Comparison of ENCODE assay signal across 11 mouse cellular contexts in genomic region chr19:5071077-5071476, GRCm38 (mm10). TPM values are rescaled to one million over a fixed set of nuclear protein-coding genes. Genes with fewer than 3 reads are reported as not detected.
A peak's percentile ranks its signal among the peaks of the same experiment; 100 is the strongest.
DNase-seq lines count a peak whose midpoint lies in the region; ATAC-seq and TF ChIP-seq lines count a peak whose summit lies in the region.
"Had no signal": no experiment of that assay in that cellular context is flagged by ENCODE, and none has a peak within 500 bp of the region (broad histone marks: within the 10 kb centered on the region; RNA-seq: fewer than 3 reads in every experiment).

No protein-coding gene starts in this region.

- H3K27me3 ChIP-seq in heart, embryonic 15.5 days, result peaks cover 39% of the 10 kb centered on the region
- H3K27me3 ChIP-seq in embryonic facial prominence, embryonic 15.5 days, result peaks cover 6% of the 10 kb centered on the region
- H3K27me3 ChIP-seq in intestine, postnatal 0 days (replicated peaks; ENCODE audit: control insufficient read depth, insufficient read depth, low read length), result peaks cover 33% of the 10 kb centered on the region
- peaks cover 33% of the 10 kb centered on the region for H3K27me3 ChIP-seq in neural tube, embryonic 11.5 days (ENCODE audit: control insufficient read depth, insufficient read depth, low read length)

- 18% methylated on average over 11 of the region's 11 CpGs for WGBS in heart, embryonic 15.5 days
- 11% methylated on average over 11 of the region's 11 CpGs for WGBS in embryonic facial prominence, embryonic 15.5 days
- 18% methylated on average over 11 of the region's 11 CpGs for WGBS in intestine, postnatal 0 days
- 4% methylated on average over 11 of the region's 11 CpGs for WGBS in neural tube, embryonic 11.5 days

- no peak for DNase-seq in heart, adult 8-10 months (ENCODE audit: low spot score)
- no peak for DNase-seq in neural tube, embryonic 11.5 days (ENCODE audit: low spot score)
- DNase-seq in ovary, postnatal 36 days (ENCODE audit: low spot score), result no peak
- DNase-seq in gastrocnemius, postnatal 4 days (ENCODE audit: low spot score in 2 of 2), result no peak
- no peak for DNase-seq in thymus, postnatal 10 days (ENCODE audit: low spot score in 2 of 2)
- DNase-seq: thymus, postnatal 4 days had no signal

- H3K9me3 ChIP-seq in heart, embryonic 15.5 days (replicated peaks), result no peaks in the 10 kb centered on the region
- H3K9me3 ChIP-seq in embryonic facial prominence, embryonic 15.5 days (replicated peaks), result no peaks in the 10 kb centered on the region
- H3K9me3 ChIP-seq in intestine, postnatal 0 days (ENCODE audit: control insufficient read depth), result no peaks in the 10 kb centered on the region
- H3K9me3 ChIP-seq in neural tube, embryonic 11.5 days (ENCODE audit: control insufficient read depth, low read length), result no peaks in the 10 kb centered on the region

- H3K4me1 ChIP-seq in heart, embryonic 15.5 days (replicated peaks), result peaks cover 53% of the 10 kb centered on the region
- H3K4me1 ChIP-seq in embryonic facial prominence, embryonic 15.5 days, result peaks cover 62% of the 10 kb centered on the region
- no peaks in the 10 kb centered on the region for H3K4me1 ChIP-seq in intestine, postnatal 0 days (replicated peaks; ENCODE audit: control insufficient read depth, insufficient read depth, low read length)
- H3K4me1 ChIP-seq in neural tube, embryonic 11.5 days (ENCODE audit: control insufficient read depth, insufficient read depth, low read length), result peaks cover 33% of the 10 kb centered on the region

- peak overlapping the region; percentile 94 for H3K4me2 ChIP-seq in heart, embryonic 15.5 days
- H3K4me2 ChIP-seq in embryonic facial prominence, embryonic 15.5 days (replicated peaks), result peak overlapping the region; percentile 82
- H3K4me2 ChIP-seq in intestine, postnatal 0 days (replicated peaks; ENCODE audit: low read depth), result peak overlapping the region; percentile 65
- peak overlapping the region; percentile 53 for H3K4me2 ChIP-seq in neural tube, embryonic 11.5 days (ENCODE audit: low read depth)

- peak overlapping the region; percentile 51 for H3K4me3 ChIP-seq in heart, embryonic 15.5 days
- H3K4me3 ChIP-seq in embryonic facial prominence, embryonic 15.5 days (replicated peaks), result peak overlapping the region; percentile 70
- H3K4me3 ChIP-seq in intestine, postnatal 0 days (ENCODE audit: low read depth, low read length), result peak overlapping the region; percentile 38
- peak overlapping the region; percentile 31 for H3K4me3 ChIP-seq in neural tube, embryonic 11.5 days (ENCODE audit: low read depth, low read length)

- H3K9ac ChIP-seq in heart, embryonic 15.5 days, result peak overlapping the region; percentile 34; the same call in 1 of the 2 replicates
- peak overlapping the region; percentile 22; the same call in 1 of the 2 replicates for H3K9ac ChIP-seq in embryonic facial prominence, embryonic 15.5 days
- no peak overlapping the region for H3K9ac ChIP-seq in intestine, postnatal 0 days (ENCODE audit: low read depth, low read length)
- H3K9ac ChIP-seq in neural tube, embryonic 11.5 days (ENCODE audit: low read length), result peak overlapping the region; percentile 63

- H3K36me3 ChIP-seq in heart, embryonic 15.5 days, result no peaks in the 10 kb centered on the region
- H3K36me3 ChIP-seq in embryonic facial prominence, embryonic 15.5 days, result no peaks in the 10 kb centered on the region
- no peaks in the 10 kb centered on the region for H3K36me3 ChIP-seq in intestine, postnatal 0 days (ENCODE audit: control insufficient read depth, insufficient read depth)
- H3K36me3 ChIP-seq in neural tube, embryonic 11.5 days (ENCODE audit: control insufficient read depth, insufficient read depth, low read length), result no peaks in the 10 kb centered on the region

- peak overlapping the region; percentile 67 for H3K27ac ChIP-seq in heart, embryonic 15.5 days
- H3K27ac ChIP-seq in embryonic facial prominence, embryonic 15.5 days (replicated peaks), result peak overlapping the region; percentile 98
- no peak overlapping the region for H3K27ac ChIP-seq in intestine, postnatal 0 days (ENCODE audit: low read depth, low read length)
- H3K27ac ChIP-seq in neural tube, embryonic 11.5 days (ENCODE audit: low read depth, low read length), result peak overlapping the region; percentile 84

- TF ChIP-seq CTCF in intestine, postnatal 0 days (IDR thresholded peaks at IDR 0.05; ENCODE audit: low read depth), result no peak

- no peak for ATAC-seq in heart, embryonic 15.5 days (replicated peaks; ENCODE audit: insufficient number of reproducible peaks, insufficient read depth, low FRiP score, low read depth)
- ATAC-seq in embryonic facial prominence, embryonic 15.5 days (ENCODE audit: insufficient number of reproducible peaks, low FRiP score, low TSS enrichment, low read depth), result no peak
- ATAC-seq in intestine, postnatal 0 days, result no peak
- ATAC-seq in neural tube, embryonic 11.5 days (ENCODE audit: insufficient read depth, low FRiP score, low TSS enrichment), result no peak

RNA-seq across cellular contexts. Expression of gene Cd248, which starts 3.2 kb away (rescaled TPM):
- polyA plus RNA-seq in heart, embryonic 15.5 days (2015; fragmentation: Nextera tagmentation; extraction: Ambion mirVana), result 18.1 and 39.3 TPM in 2 replicates
- total RNA-seq in heart, adult 8-10 months (2022), result 1 to 10 TPM; 6.8 to 9.3 (median 8.7) TPM
- polyA plus RNA-seq in embryonic facial prominence, embryonic 15.5 days (2015; fragmentation: Nextera tagmentation; extraction: Ambion mirVana), result 131 and 158 TPM in 2 replicates
- 19.9 and 23.0 TPM in 2 replicates for polyA plus RNA-seq in intestine, postnatal 0 days (2015; fragmentation: Nextera tagmentation; extraction: Ambion mirVana)
- polyA plus RNA-seq in neural tube, embryonic 11.5 days (2014; fragmentation: Nextera tagmentation; extraction: Ambion mirVana), result 30.1 and 34.7 TPM in 2 replicates
- 100 to 1,000 TPM; 108 to 113 TPM for total RNA-seq in gastrocnemius, postnatal 4 days (2021)
- total RNA-seq: CH12.LX had no signal

RNA-seq across cellular contexts. Expression of gene Tmem151a, which starts 14.3 kb away (rescaled TPM):
- 3.0 and 4.5 TPM in 2 replicates for polyA plus RNA-seq in heart, embryonic 15.5 days (2015; fragmentation: Nextera tagmentation; extraction: Ambion mirVana)
- total RNA-seq in heart, adult 8-10 months (2022), result 1 to 10 TPM; 2.1 to 3.9 (median 3.2) TPM
- 2.3 and 3.0 TPM in 2 replicates for polyA plus RNA-seq in embryonic facial prominence, embryonic 15.5 days (2015; fragmentation: Nextera tagmentation; extraction: Ambion mirVana)
- polyA plus RNA-seq in intestine, postnatal 0 days (2015; fragmentation: Nextera tagmentation; extraction: Ambion mirVana), result 4.0 TPM in 2 replicates
- 1.8 and 2.0 TPM in 2 replicates for polyA plus RNA-seq in neural tube, embryonic 11.5 days (2014; fragmentation: Nextera tagmentation; extraction: Ambion mirVana)
- under 1 TPM; 0.29 to 0.34 TPM for total RNA-seq in gastrocnemius, postnatal 4 days (2021)
- total RNA-seq: CH12.LX; hematopoietic stem cell, adult 5-6 weeks had no signal

RNA-seq across cellular contexts. Expression of gene Yif1a, which starts 17.3 kb away (rescaled TPM):
- 82.0 and 92.3 TPM in 2 replicates for polyA plus RNA-seq in heart, embryonic 15.5 days (2015; fragmentation: Nextera tagmentation; extraction: Ambion mirVana)
- total RNA-seq in heart, adult 8-10 months (2022), result 100 to 1,000 TPM; 104 to 113 (median 111) TPM
- 111 and 119 TPM in 2 replicates for polyA plus RNA-seq in embryonic facial prominence, embryonic 15.5 days (2015; fragmentation: Nextera tagmentation; extraction: Ambion mirVana)
- polyA plus RNA-seq in intestine, postnatal 0 days (2015; fragmentation: Nextera tagmentation; extraction: Ambion mirVana), result 182 and 198 TPM in 2 replicates
- polyA plus RNA-seq in neural tube, embryonic 11.5 days (2014; fragmentation: Nextera tagmentation; extraction: Ambion mirVana), result 80.4 and 88.0 TPM in 2 replicates
- total RNA-seq in gastrocnemius, postnatal 4 days (2021), result 10 to 100 TPM; 57.9 to 59.6 TPM

RNA-seq across cellular contexts. Expression of gene Rin1, which starts 20.8 kb away (rescaled TPM):
- 1.9 and 3.3 TPM in 2 replicates for polyA plus RNA-seq in heart, embryonic 15.5 days (2015; fragmentation: Nextera tagmentation; extraction: Ambion mirVana)
- total RNA-seq in heart, adult 8-10 months (2022), result 1 to 10 TPM in 3 of 4 experiments, under 1 TPM in 1; 0.79 to 2.6 (median 2.0) TPM
- polyA plus RNA-seq in embryonic facial prominence, embryonic 15.5 days (2015; fragmentation: Nextera tagmentation; extraction: Ambion mirVana), result 2.6 and 4.4 TPM in 2 replicates
- 0.77 and 0.78 TPM in 2 replicates for polyA plus RNA-seq in intestine, postnatal 0 days (2015; fragmentation: Nextera tagmentation; extraction: Ambion mirVana)
- 1.1 and 2.3 TPM in 2 replicates for polyA plus RNA-seq in neural tube, embryonic 11.5 days (2014; fragmentation: Nextera tagmentation; extraction: Ambion mirVana)
- total RNA-seq in gastrocnemius, postnatal 4 days (2021), result 1 to 10 TPM; 3.4 to 3.5 TPM
- total RNA-seq: hematopoietic stem cell, adult 5-6 weeks had no signal

RNA-seq across cellular contexts. Expression of gene Cnih2, which starts 27.2 kb away (rescaled TPM):
- 2.9 and 5.7 TPM in 2 replicates for polyA plus RNA-seq in heart, embryonic 15.5 days (2015; fragmentation: Nextera tagmentation; extraction: Ambion mirVana)
- total RNA-seq in heart, adult 8-10 months (2022), result under 1 TPM in 2 of 4 experiments, not detected in 2; 0.19 to 0.27 TPM
- polyA plus RNA-seq in embryonic facial prominence, embryonic 15.5 days (2015; fragmentation: Nextera tagmentation; extraction: Ambion mirVana), result 35.5 and 38.7 TPM in 2 replicates
- 5.6 and 5.8 TPM in 2 replicates for polyA plus RNA-seq in intestine, postnatal 0 days (2015; fragmentation: Nextera tagmentation; extraction: Ambion mirVana)
- polyA plus RNA-seq in neural tube, embryonic 11.5 days (2014; fragmentation: Nextera tagmentation; extraction: Ambion mirVana), result 110 and 127 TPM in 2 replicates
- total RNA-seq in gastrocnemius, postnatal 4 days (2021), result 1 to 10 TPM; 1.3 to 1.9 TPM
